Mouse (Mus musculus) hindbrain, postnatal 0 days (tissue): ENCODE measurements around the gene Npnt. TPM values are rescaled to one million over a fixed set of nuclear protein-coding genes. Genes with fewer than 3 reads are reported as not detected.

Source experiments
- ATAC-seq: fragments of 200-750 bp; cut with Nextera tagmentation; 2 replicates; pipeline ENCODE4 v1.8.0; 2017; ENCODE audit warnings: mild to moderate bottlenecking, moderate TSS enrichment, moderate library complexity
- DNase-seq: peaks from one replicate; pipeline ENCODE4 v3.0.0-alpha.2; 2015; ENCODE audit warnings: low spot score
- H3K27ac ChIP-seq: fragments of 300-500 bp; sonication (generic); 2 replicates; pipeline ENCODE4 v1.5.1; 2014; ENCODE audit warnings: mild to moderate bottlenecking
- H3K27me3 ChIP-seq: fragments of 300-500 bp; sonication (generic); 2 replicates; pipeline ENCODE4 v1.6.1; 2014; ENCODE audit warnings: low read length, mixed read lengths; ENCODE audit not compliant: insufficient read depth
- H3K36me3 ChIP-seq: fragments of 300-500 bp; sonication (generic); 2 replicates; pipeline ENCODE4 v1.6.1; 2014; ENCODE audit warnings: low read length, mixed read lengths; ENCODE audit not compliant: insufficient read depth
- H3K4me1 ChIP-seq: fragments of 300-500 bp; sonication (generic); 2 replicates; pipeline ENCODE4 v1.6.1; 2014; ENCODE audit warnings: antibody characterized with exemption, low read length, mixed read lengths; ENCODE audit not compliant: insufficient read depth
- H3K4me2 ChIP-seq: fragments of 300-500 bp; sonication (generic); 2 replicates; pipeline ENCODE4 v1.6.1; 2014; ENCODE audit warnings: low read depth, mild to moderate bottlenecking, low read length, moderate library complexity, mixed read lengths
- H3K4me3 ChIP-seq: fragments of 300-500 bp; sonication (generic); 2 replicates; pipeline ENCODE4 v1.5.1; 2014; ENCODE audit warnings: low read length
- H3K9ac ChIP-seq: fragments of 300-500 bp; sonication (generic); replicated peaks from 2 replicates; pipeline ENCODE4 v1.6.1; 2014; ENCODE audit warnings: mild to moderate bottlenecking, low read length, moderate library complexity, mixed read lengths
- H3K9me3 ChIP-seq: fragments of 300-500 bp; sonication (generic); 2 replicates; pipeline ENCODE4 v1.6.1; 2016; ENCODE audit warnings: low read length, mixed read lengths
- CTCF ChIP-seq: IDR thresholded peaks from 2 replicates; pipeline ENCODE4 v1.5.1; 2016; ENCODE audit warnings: antibody characterized with exemption, control low read depth, low read depth
- WGBS: fragments of 180-500 bp; shearing (Covaris S2); extraction: QIAGEN DNeasy Blood & Tissue Kit; methylation state at CpG from one replicate; pipeline ENCODE4 v1.1.7; 2014; 5-methylcytosine and 5-hydroxymethylcytosine counted together
- polyA plus RNA-seq: library from polyadenylated mRNA; unstranded; fragments of >200 nt; fragmentation: Nextera tagmentation; extraction: Ambion mirVana; gene quantifications from 2 replicates; pipeline ENCODE4 v1.2.1, GENCODE M21; 2015
- total RNA-seq: library from RNA; depleted of rRNA; stranded (reverse); fragments of >200 nt; gene quantifications from 2 replicates; pipeline ENCODE4 v1.2.3, GENCODE M21; 2014; rRNA removed

Gene Npnt
- total RNA-seq (12.6 and 12.8 TPM in 2 replicates), polyA plus RNA-seq (20.6 and 22.9 TPM in 2 replicates)

DNA sequence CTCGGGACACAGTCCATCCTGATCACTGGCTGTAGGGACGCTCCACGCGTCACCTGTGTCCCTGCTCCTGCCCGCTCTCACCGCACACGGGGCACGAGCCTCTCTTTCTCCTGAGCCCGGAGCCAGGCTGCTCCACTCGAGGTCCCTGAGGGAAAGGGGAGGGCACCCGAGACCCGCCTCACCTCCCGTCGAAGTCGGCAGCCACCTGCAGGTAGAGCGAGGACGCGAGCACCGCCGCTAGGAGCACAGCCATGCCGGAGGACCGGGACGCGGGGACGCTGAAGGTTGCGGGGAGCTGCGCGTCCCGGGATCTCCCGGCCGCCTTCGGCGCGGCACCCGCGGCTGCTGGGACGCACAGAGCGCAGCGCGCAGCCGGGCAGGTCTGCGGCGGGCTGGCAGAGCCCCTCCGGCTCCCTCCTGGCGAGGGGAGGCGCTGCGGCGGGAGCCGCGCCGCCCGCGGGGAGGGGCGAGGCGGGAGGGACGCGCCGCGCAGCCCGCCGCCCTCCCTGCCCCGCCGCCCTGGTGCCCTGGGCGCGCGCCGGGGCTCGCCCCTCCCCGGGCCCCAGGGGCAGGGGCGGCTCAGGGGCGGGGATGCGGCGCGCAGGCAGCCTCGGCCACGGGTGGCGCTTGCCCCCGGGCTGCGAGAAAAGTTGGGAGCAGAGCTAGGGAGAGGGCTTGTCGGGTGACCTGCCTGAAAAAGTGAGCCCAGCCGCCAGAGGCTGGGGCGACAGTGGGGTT, at the start of gene Npnt:
Gene Npnt (minus strand): TSS at position 501 of the 738 bp plus-strand sequence.
- ATAC-seq (peak; percentile 82), DNase-seq (peak; percentile 53)
- Histone ChIP-seq H3K9ac (peak within 1 kb of the TSS; percentile 54), H3K4me2 (peak within 1 kb of the TSS; percentile 100), H3K4me1 (peaks cover 4% of the 10 kb centered on the region), H3K36me3 (no peaks in the 10 kb centered on the region), H3K27me3 (no peaks in the 10 kb centered on the region), H3K4me3 (peak within 1 kb of the TSS; percentile 72), H3K9me3 (no peaks in the 10 kb centered on the region), H3K27ac (no peak within 1 kb of the TSS)
- TF ChIP-seq CTCF = peak; percentile 39; the same call in 1 of the 2 replicates
- WGBS = under 1% methylated on average over 52 of the region's 82 CpGs

GRCm38 (mm10) chr3:132996299-132996698, 46.2 kb upstream of the Npnt start:
- no peak overlapping the region for H3K4me2 ChIP-seq
- TF ChIP-seq CTCF = no peak
- H3K4me3 ChIP-seq = no peak overlapping the region
- H3K9ac ChIP-seq = no peak overlapping the region
- 50% methylated on average over 9 of the region's 9 CpGs for WGBS
- no peaks in the 10 kb centered on the region for H3K27me3 ChIP-seq
- DNase-seq (peak; percentile 3), ATAC-seq (peak; percentile 51; the same call in 1 of the 2 replicates)
- no peaks in the 10 kb centered on the region for H3K9me3 ChIP-seq
- H3K36me3 ChIP-seq = no peaks in the 10 kb centered on the region; the same call in 1 of the 2 replicates
- no peaks in the 10 kb centered on the region for H3K4me1 ChIP-seq
- H3K27ac ChIP-seq = no peak overlapping the region

- Histone ChIP-seq H3K27me3 (no peaks in the 10 kb centered on the region), H3K9me3 (no peaks in the 10 kb centered on the region), H3K4me2 (no peak overlapping the region), H3K4me3 (no peak overlapping the region), H3K9ac (no peak overlapping the region), H3K36me3 (no peaks in the 10 kb centered on the region; the same call in 1 of the 2 replicates), H3K4me1 (no peaks in the 10 kb centered on the region), H3K27ac (no peak overlapping the region)
- ATAC-seq (no peak), DNase-seq (no peak)
- 93% methylated on average over 3 of the region's 3 CpGs for WGBS
- no peak for TF ChIP-seq CTCF
Observed at GRCm38 (mm10) chr3:132995904-132996267, 45.8 kb upstream of the Npnt start.

DNA sequence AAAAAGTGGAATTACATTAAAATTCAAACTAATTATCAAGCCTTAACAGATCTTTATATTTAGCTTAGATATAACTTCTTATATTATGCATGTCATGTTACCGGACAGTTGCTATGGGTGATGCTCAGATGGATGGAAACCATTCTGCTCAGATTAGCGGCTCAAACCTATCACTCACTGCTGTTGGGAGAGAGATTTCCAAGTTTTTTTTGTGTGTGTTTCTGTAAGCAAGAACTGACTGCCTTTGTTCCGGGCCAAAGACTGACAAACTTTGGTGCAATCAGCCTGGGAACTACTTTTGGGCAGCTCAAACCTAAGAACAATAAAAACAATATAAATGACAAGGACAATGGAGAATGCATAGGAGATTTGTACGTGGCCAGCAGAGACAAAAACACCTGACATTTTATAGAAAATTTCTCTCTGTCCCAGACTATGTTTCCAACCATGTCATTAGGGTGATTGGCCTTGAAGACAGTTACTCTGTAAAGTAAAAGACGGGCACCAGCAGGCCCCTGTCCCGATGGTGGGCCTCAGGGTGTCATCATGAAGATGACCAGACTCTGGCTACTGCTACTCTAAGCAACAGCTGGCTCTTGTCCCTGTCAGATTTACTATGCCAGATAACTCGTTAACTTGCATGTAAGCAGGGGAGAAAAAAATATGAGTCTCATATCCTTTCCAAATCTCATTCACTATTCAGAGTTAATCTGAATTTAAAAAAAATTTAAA, 45.2 kb upstream of the Npnt start:
- Histone ChIP-seq H3K4me1 (no peaks in the 10 kb centered on the region), H3K27me3 (no peaks in the 10 kb centered on the region), H3K9me3 (no peaks in the 10 kb centered on the region), H3K4me3 (no peak overlapping the region), H3K36me3 (no peaks in the 10 kb centered on the region; the same call in 1 of the 2 replicates), H3K27ac (no peak overlapping the region), H3K4me2 (no peak overlapping the region), H3K9ac (no peak overlapping the region)
- ATAC-seq = no peak
- no peak for DNase-seq
- no peak for TF ChIP-seq CTCF
- 61% methylated on average over 7 of the region's 7 CpGs for WGBS

DNA sequence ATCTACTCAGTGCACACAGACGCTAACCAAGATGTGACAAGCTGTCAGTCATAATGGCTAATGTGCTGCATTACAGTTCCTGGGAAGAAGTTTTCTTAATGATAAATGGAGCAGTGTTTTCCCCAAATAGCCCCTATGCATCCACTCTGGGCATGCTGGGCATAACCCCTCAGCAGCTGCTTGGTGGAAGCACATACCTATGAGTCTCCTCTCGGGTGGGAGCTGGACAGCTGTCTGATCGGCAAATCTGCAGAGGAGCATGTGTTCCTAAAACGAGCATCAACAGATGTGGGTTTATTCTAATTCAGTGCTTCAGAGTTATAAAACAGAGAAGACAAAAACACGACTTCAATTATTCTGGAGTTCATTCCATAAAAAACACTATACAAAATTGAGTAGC, 36.1 kb upstream of the Npnt start:
- ATAC-seq (no peak), DNase-seq (no peak)
- Histone ChIP-seq H3K4me2 (no peak overlapping the region), H3K4me3 (no peak overlapping the region), H3K9me3 (no peaks in the 10 kb centered on the region), H3K36me3 (no peaks in the 10 kb centered on the region; the same call in 1 of the 2 replicates), H3K27me3 (no peaks in the 10 kb centered on the region), H3K4me1 (no peaks in the 10 kb centered on the region), H3K27ac (no peak overlapping the region), H3K9ac (no peak overlapping the region)
- WGBS = 79% methylated on average over 5 of the region's 5 CpGs
- TF ChIP-seq CTCF = no peak

- no peaks in the 10 kb centered on the region for H3K9me3 ChIP-seq
- H3K27me3 ChIP-seq = no peaks in the 10 kb centered on the region
- H3K36me3 ChIP-seq = no peaks in the 10 kb centered on the region; the same call in 1 of the 2 replicates
- H3K4me1 ChIP-seq = no peaks in the 10 kb centered on the region
- WGBS = 40% methylated on average over 4 of the region's 4 CpGs
- DNase-seq (no peak), ATAC-seq (no peak; the same call in 1 of the 2 replicates)
- no peak overlapping the region for H3K9ac ChIP-seq
- no peak overlapping the region for H3K4me3 ChIP-seq
- TF ChIP-seq CTCF = no peak
- no peak overlapping the region for H3K27ac ChIP-seq
- no peak overlapping the region for H3K4me2 ChIP-seq
Observed at GRCm38 (mm10) chr3:132983845-132984485, 33.9 kb upstream of the Npnt start.
